Mouse (Mus musculus): Measurements from ENCODE around the gene Grk2.
"Not testable (repeated sequence)": the region's sequence is repeated elsewhere in the genome, so short reads cannot be mapped to it uniquely, and the experiment has no call there.

Gene Grk2

DNA sequence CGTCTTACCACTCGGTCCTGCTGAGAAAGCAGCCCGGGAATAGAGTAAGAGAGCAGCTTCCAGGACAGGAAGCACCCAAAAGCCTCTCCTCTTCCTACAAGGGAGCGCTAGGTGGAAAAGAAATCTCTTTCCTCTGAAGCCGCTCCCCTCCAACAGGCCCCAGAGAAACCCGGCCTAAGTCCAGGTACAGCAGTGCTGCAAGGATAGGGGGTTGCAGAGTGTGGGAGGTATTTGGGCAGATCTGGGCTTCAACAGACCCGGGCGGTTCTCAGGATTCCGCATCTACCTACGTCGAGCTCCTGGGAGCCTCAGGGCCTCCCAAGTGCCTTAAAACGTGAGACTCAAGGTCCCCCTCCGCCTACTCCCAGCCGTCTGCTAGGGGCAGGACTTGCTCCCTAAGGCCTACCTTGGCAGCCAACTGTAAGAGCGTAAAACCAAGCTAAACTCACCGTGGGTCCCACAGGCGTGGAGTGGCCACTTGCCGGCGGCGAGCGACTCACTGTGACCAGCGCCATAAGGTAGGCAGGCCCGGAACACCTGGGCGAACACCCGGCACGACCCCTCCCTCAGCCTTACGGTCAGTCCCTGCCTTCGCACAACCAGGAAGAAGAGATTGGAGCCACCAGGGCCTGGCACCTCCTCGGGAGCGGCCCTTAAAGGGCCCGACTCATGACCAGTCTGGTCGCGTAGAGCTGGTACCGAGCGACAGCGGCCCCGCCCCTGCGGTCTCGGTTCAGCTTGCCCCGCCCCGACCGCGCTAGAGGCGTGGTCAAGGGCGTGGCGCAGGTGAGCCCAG is 37.3 kb downstream of the Grk2 start, which contains the start of gene Ssh3:
TSS of gene Ssh3 (minus strand) at position 615 of the 796 bp plus-strand sequence.
- peak; percentile 88 for DNase-seq

GRCm38 (mm10) chr19:4265956-4266355 is 40.1 kb downstream of the Grk2 start:
- DNase-seq: peak; percentile 15

GRCm38 (mm10) chr19:4264171-4264780 is 41.7 kb downstream of the Grk2 start:
- DNase-seq: no peak

- DNase-seq: peak; percentile 39
These were observed 42.3 kb downstream of the Grk2 start for GRCm38 (mm10) chr19:4263702-4264101.

- DNase-seq: no peak
These were observed 43.3 kb downstream of the Grk2 start for GRCm38 (mm10) chr19:4262756-4263155.

- peak; percentile 17 for DNase-seq
These were observed 44.9 kb downstream of the Grk2 start for GRCm38 (mm10) chr19:4261038-4261698.

DNA sequence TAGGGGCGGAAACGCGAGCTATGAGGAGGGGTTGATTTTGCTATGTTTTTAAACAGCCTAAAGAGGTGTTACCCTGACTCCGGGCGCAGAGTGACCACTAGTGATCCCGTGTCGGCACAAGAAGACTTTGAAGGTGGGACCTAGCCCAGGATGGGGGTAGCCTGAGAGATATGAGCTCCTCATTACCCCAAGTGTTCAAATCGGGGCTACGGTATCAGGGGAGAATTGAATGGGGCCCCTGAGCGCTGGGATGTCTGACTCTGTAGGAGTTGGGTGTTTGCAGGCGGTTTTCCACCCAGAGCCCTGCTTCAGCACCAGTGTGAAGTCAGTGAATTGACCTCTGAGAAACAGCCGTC is 48.1 kb downstream of the Grk2 start:
- DNase-seq: no peak

GRCm38 (mm10) chr19:4257216-4257896 is 48.7 kb downstream of the Grk2 start:
- peak; percentile 92 for DNase-seq

- no peak for DNase-seq
These were observed 50.3 kb downstream of the Grk2 start for GRCm38 (mm10) chr19:4255583-4256162.

DNA sequence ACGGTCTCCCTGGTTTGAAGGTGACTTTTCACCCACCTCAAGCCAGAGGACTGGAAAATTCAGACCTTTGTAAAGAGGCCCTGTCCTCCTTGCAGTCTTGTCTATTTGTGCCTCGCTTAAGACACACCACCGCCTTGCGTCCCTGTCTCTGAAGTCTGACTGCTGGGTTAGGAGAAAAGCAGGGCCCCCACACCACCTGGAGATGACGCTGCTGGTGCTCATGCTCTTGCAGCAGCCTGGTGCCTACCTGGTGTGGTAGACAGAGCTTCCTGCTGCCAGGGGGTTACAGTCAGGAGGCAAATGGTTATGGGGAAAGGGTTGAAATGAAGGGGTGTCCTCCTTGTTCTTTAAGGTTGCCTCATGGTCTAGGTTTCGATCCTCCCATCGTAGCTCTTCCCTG is 51.8 kb downstream of the Grk2 start:
- DNase-seq: no peak

DNA sequence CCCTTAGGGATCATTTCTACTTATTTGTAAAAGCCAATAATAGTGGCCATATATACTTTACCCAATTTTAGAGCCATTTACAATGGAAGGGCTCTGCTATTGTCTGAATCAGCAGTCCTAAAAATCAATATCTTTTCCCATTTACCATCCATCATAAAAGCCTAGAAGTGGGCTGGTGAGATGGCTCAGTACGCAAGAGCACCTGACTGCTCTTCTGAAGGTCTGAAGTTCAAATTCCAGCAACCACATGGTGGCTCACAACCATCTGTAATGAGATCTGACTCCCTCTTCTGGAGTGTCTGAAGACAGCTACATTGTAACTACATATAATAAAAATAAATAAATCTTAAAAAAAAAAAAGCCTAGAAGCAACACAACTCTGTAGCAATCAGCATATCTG is 57.3 kb downstream of the Grk2 start:
- not testable (repeated sequence) for DNase-seq

DNA sequence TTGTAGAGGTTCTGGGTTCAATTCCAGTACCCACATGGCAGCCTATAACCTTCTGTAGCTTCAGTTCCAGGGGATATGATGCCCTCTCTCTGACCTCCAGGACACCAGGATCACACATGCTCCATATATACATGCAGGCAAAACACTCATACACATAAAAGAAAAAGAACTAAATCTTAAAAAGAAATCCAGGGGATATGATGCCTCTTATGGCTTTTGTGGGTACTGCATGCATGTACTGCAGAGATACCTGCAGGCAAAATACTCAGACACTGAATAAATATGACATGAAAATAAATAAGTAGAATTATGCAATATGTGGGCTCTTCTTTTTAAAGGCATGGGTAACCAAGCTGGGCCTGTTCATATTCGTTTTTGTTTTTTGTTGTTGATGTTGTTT is 59.0 kb downstream of the Grk2 start:
- DNase-seq: no peak

- no peak for DNase-seq
These were observed 61.2 kb downstream of the Grk2 start for GRCm38 (mm10) chr19:4244775-4245174.

DNA sequence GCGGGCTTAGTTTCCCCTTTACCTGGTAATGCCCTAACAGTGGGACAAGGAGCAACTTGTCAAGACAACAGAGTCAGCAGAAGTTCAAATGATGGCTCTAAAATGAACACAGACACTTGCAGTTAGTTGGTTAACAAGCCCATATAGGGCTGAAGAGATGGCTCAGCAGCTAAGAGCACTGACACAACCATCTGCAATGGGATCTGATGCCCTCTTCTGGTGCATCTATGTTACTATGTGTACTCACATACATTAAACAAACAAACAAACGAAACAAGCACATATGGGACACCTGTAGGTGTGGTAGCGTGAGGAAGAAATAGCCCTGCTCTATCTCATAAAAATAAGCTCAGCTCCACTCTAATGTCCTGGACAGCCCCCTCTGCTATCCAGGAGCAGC is 63.6 kb downstream of the Grk2 start:
- DNase-seq: no peak

- DNase-seq: no peak
These were observed 65.8 kb downstream of the Grk2 start for GRCm38 (mm10) chr19:4240247-4240668.

Data from cerebellum, adult 9-11 months (tissue).